In the genomic region with DNA sequence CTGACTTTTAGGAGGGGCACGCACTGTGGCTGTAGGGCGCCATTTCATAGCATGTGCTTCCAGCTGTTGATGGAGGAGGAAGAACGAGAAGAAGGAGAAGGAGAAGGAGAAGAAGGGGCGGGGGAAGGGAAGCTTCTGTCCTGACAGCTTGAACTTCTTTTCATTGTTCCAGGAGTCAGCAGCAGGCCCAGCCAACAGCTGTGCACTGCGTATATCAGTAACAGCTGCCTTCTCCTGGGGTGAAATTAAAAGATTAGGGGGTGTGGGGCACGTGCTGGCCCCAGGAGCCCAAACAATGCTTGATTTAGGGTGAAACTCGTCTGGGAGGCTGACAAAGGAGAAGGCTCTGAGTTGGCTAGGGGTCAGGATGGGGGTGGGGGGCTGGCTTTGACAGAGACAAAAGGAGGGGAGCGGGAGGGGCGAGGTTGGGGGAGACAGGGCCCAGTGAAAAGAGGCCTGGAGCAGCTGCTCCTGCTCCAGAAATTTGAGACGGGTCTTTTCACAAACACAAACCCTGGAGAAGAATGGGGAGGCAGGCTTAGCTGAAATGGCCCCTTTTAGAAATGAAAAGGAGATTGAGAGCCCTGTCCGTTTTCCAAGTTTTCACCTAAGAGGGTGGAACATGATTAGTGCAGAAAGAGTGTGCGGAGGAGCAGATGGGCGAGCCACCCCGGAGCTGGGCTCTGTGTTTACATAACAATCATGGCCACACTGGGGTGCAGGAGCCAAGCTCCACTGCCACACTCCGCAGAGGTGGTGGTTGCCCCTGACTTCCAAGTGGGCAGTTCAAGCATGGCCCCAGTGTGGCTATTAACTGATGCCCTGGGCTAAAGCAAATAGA, we compare ENCODE assay signal across 8 mouse cellular contexts.
A peak's percentile ranks its signal among the peaks of the same experiment; 100 is the strongest.
DNase-seq lines count a peak whose midpoint lies in the region; ATAC-seq and TF ChIP-seq lines count a peak whose summit lies in the region.

No protein-coding gene starts in this region.

- no peak overlapping the region for H3K27ac ChIP-seq in cerebellum, adult 2 months (ENCODE audit: insufficient read depth, low read length)
- no peak overlapping the region for H3K27ac ChIP-seq in liver, embryonic 14.5 days

- no peak for ATAC-seq in liver, embryonic 14.5 days (ENCODE audit: insufficient read depth)

- no peaks in the 10 kb centered on the region for H3K36me3 ChIP-seq in liver, embryonic 14.5 days (replicated peaks; ENCODE audit: control insufficient read depth, insufficient read depth, low read depth)

- no peak overlapping the region for H3K4me3 ChIP-seq in cerebellum, adult 2 months (replicated peaks; ENCODE audit: insufficient read depth, low read depth, low read length)
- H3K4me3 ChIP-seq in liver, embryonic 14.5 days (ENCODE audit: insufficient read depth in 1 of 2, low read depth in 2 of 2, low read length in 2 of 2): no peak overlapping the region

- peaks cover 41% of the 10 kb centered on the region for H3K4me1 ChIP-seq in cerebellum, adult 2 months (ENCODE audit: control insufficient read depth, insufficient read depth, low read length)
- H3K4me1 ChIP-seq in liver, embryonic 14.5 days (replicated peaks; ENCODE audit: control insufficient read depth in 2 of 2, insufficient read depth in 2 of 2, low read length in 1 of 2): 0 out of 4 replicates have a peak, but pooled peaks cover 0 to 2% of the 10 kb centered on the region in 2 experiments

- WGBS in cerebellum, adult 2 months: 60% methylated on average over 15 of the region's 15 CpGs
- WGBS in liver, embryonic 14.5 days (ENCODE audit: insufficient replicate concordance): 31% methylated on average over 15 of the region's 15 CpGs

- H3K27me3 ChIP-seq in cerebellum, adult 2 months (ENCODE audit: control insufficient read depth, insufficient read depth, low read length): no peaks in the 10 kb centered on the region
- no peaks in the 10 kb centered on the region for H3K27me3 ChIP-seq in liver, embryonic 14.5 days (ENCODE audit: control insufficient read depth, insufficient read depth, low read length)

- no peaks in the 10 kb centered on the region for H3K9me3 ChIP-seq in liver, embryonic 14.5 days (ENCODE audit: control insufficient read depth, low read length)

- no peak for TF ChIP-seq CTCF in cerebellum, adult 2 months (IDR thresholded peaks at IDR 0.05; ENCODE audit: borderline replicate concordance, insufficient read depth, low read depth, low read length)
- TF ChIP-seq CTCF in liver, embryonic 14.5 days (IDR thresholded peaks at IDR 0.05; ENCODE audit: low read depth): 0 out of 2 replicates have a peak, but pooled peaks have one; percentile 3

- peak; percentile 39 to 48 for DNase-seq in cerebellum, adult 2 months
- no peak for DNase-seq in cerebellum, adult 8-10 months
- peak; percentile 48 to 59 for DNase-seq in right cerebral cortex, postnatal 10 days (ENCODE audit: low spot score in 2 of 2)
- no peak for DNase-seq in right cerebral cortex, postnatal 14 days
- no peak for DNase-seq in liver, embryonic 14.5 days (ENCODE audit: low read depth in 3 of 3, low spot score in 3 of 3)
- no peak for DNase-seq in urinary bladder, postnatal 4 days (ENCODE audit: low spot score in 2 of 2)
- no peak for DNase-seq in gastrocnemius, postnatal 36 days
- DNase-seq in urinary bladder, postnatal 14 days (ENCODE audit: low spot score): no peak

- no peak overlapping the region for H3K9ac ChIP-seq in liver, embryonic 14.5 days (replicated peaks)

- H3K4me2 ChIP-seq in liver, embryonic 14.5 days (ENCODE audit: low read depth): no peak overlapping the region

- no peak for TF ChIP-seq POLR2A in cerebellum, adult 2 months (IDR thresholded peaks at IDR 0.05; ENCODE audit: borderline replicate concordance, insufficient read depth, low read length)

- intact Hi-C loops in gastrocnemius, postnatal 36 days (cut with DNase I): no loop called here

- TF ChIP-seq EP300 in liver, embryonic 14.5 days (IDR thresholded peaks at IDR 0.05; ENCODE audit: low read depth): no peak

Comparison
In these comparisons a context has a peak if more than half of its experiments do, and no peak if none do; other contexts are left out.
1. DNase-seq: peak in cerebellum, adult 2 months (2 of 2) and right cerebral cortex, postnatal 10 days (2 of 2); none in cerebellum, adult 8-10 months (single experiment), right cerebral cortex, postnatal 14 days (single experiment), liver, embryonic 14.5 days (0 of 3), urinary bladder, postnatal 4 days (0 of 2), gastrocnemius, postnatal 36 days (0 of 2) and urinary bladder, postnatal 14 days (single experiment).